In the genomic region with DNA sequence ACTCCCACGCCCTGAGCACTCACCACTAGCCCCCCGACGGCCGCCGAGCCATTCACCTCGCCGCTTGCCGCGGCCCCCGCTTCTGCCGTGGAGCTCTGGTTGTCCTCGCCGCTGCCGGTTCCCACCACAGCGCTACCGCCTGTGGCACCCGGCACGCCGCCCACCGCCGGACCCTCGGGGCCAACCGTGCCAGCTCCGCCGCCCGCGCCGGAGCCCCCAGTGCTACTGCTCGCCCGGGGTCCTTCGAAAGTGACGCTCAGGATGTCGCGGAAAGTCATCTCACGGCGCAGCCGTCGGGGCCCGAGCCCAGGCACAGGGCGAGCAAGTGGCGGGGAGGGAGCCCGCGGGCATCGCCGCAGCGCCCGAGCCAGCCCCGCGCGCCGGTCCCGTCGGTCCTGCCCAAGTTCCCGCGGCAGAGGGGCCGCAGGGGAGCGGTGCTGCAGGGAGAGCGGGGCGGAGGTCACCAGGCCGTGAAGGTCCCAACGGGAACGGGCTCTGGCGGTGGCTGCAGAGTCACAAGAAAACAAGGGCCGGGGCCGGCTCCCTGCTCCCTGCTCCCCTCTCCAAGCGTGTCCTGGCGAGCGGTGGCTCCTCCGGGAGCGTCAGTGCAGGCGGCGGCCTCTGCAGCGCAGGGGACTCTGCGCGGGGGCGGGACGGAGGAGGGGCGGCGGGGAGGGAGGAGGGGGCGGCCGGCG, we compare ENCODE assay signal across 8 mouse cellular contexts. TPM values are rescaled to one million over a fixed set of nuclear protein-coding genes. Genes with fewer than 3 reads are reported as not detected.
DNase-seq lines count a peak whose midpoint lies in the region; ATAC-seq and TF ChIP-seq lines count a peak whose summit lies in the region.

Adra1d (minus strand) TSS at position 393 of the 695 bp plus-strand sequence.

- peak within 1 kb of the TSS; percentile 46 for H3K4me3 ChIP-seq in lung, embryonic 14.5 days (ENCODE audit: low read depth, low read length)
- H3K4me3 ChIP-seq in heart, embryonic 14.5 days (ENCODE audit: control insufficient read depth in 1 of 2, insufficient read depth in 1 of 2, low read depth in 1 of 2, low read length in 2 of 2), result peak within 1 kb of the TSS; percentile 51 to 60
- H3K4me3 ChIP-seq in midbrain, embryonic 13.5 days (replicated peaks), result peak within 1 kb of the TSS; percentile 44

- peaks cover 66% of the 10 kb centered on the region for H3K27me3 ChIP-seq in lung, embryonic 14.5 days (ENCODE audit: insufficient read depth, low read length)
- peaks cover 61% of the 10 kb centered on the region for H3K27me3 ChIP-seq in heart, embryonic 14.5 days (ENCODE audit: control insufficient read depth, insufficient read depth, low read length)
- H3K27me3 ChIP-seq in midbrain, embryonic 13.5 days, result peaks cover 82% of the 10 kb centered on the region

- H3K4me2 ChIP-seq in lung, embryonic 14.5 days, result peak within 1 kb of the TSS; percentile 73
- H3K4me2 ChIP-seq in heart, embryonic 14.5 days (ENCODE audit: low read length), result peak within 1 kb of the TSS; percentile 88
- peak within 1 kb of the TSS; percentile 74 for H3K4me2 ChIP-seq in midbrain, embryonic 13.5 days (replicated peaks)

- H3K36me3 ChIP-seq in lung, embryonic 14.5 days (ENCODE audit: insufficient read depth), result no peaks in the 10 kb centered on the region
- H3K36me3 ChIP-seq in heart, embryonic 14.5 days (ENCODE audit: control insufficient read depth, insufficient read depth, low read length), result no peaks in the 10 kb centered on the region
- H3K36me3 ChIP-seq in midbrain, embryonic 13.5 days, result no peaks in the 10 kb centered on the region

- peak; percentile 76; the same call in 1 of the 2 replicates for ATAC-seq in lung, embryonic 14.5 days (ENCODE audit: insufficient read depth)
- ATAC-seq in heart, embryonic 14.5 days (ENCODE audit: insufficient number of reproducible peaks, insufficient read depth, low FRiP score, low read depth), result peak; percentile 26; the same call in 1 of the 2 replicates
- ATAC-seq in midbrain, embryonic 13.5 days, result peak; percentile 73

- peak within 1 kb of the TSS; percentile 50 for H3K9ac ChIP-seq in lung, embryonic 14.5 days
- H3K9ac ChIP-seq in heart, embryonic 14.5 days (ENCODE audit: low read length), result peak within 1 kb of the TSS; percentile 76
- peak within 1 kb of the TSS; percentile 60 for H3K9ac ChIP-seq in midbrain, embryonic 13.5 days (replicated peaks)

- TF ChIP-seq CTCF in lung, embryonic 14.5 days (IDR thresholded peaks at IDR 0.05; ENCODE audit: low read depth), result no peak

- DNase-seq in lung, embryonic 14.5 days, result peak; percentile 45
- DNase-seq in lung, postnatal 14 days, result no peak
- no peak for DNase-seq in adrenal gland, postnatal 4 days (ENCODE audit: low spot score in 2 of 2)
- DNase-seq in layer of hippocampus, postnatal 10 days (ENCODE audit: low spot score in 2 of 2), result peak in 1 of 2 experiments; percentile 49
- no peak for DNase-seq in urinary bladder, postnatal 10 days (ENCODE audit: low spot score)
- DNase-seq in cerebellum, adult 8-10 months, result no peak

- no peaks in the 10 kb centered on the region for H3K4me1 ChIP-seq in lung, embryonic 14.5 days (ENCODE audit: insufficient read depth)
- peaks cover 8 to 11% of the 10 kb centered on the region in 2 experiments; a peak in 3 of 4 replicates for H3K4me1 ChIP-seq in heart, embryonic 14.5 days (ENCODE audit: control insufficient read depth in 2 of 2, insufficient read depth in 2 of 2, low read length in 2 of 2)
- H3K4me1 ChIP-seq in midbrain, embryonic 13.5 days (replicated peaks), result peaks cover 20% of the 10 kb centered on the region

- no peak within 1 kb of the TSS for H3K27ac ChIP-seq in lung, embryonic 14.5 days (ENCODE audit: low read depth)
- H3K27ac ChIP-seq in heart, embryonic 14.5 days (replicated peaks in 1 of 2; ENCODE audit: control insufficient read depth in 1 of 2, insufficient read depth in 1 of 2, low read depth in 2 of 2, low read length in 2 of 2), result no peak within 1 kb of the TSS
- no peak within 1 kb of the TSS for H3K27ac ChIP-seq in midbrain, embryonic 13.5 days

- WGBS in lung, embryonic 14.5 days, result 2% methylated on average over 73 of the region's 82 CpGs
- WGBS in heart, embryonic 14.5 days, result under 1% methylated on average over 67 of the region's 82 CpGs
- WGBS in midbrain, embryonic 13.5 days, result under 1% methylated on average over 72 of the region's 82 CpGs

- H3K9me3 ChIP-seq in lung, embryonic 14.5 days (ENCODE audit: low read depth, low read length), result no peaks in the 10 kb centered on the region
- H3K9me3 ChIP-seq in heart, embryonic 14.5 days (ENCODE audit: control insufficient read depth, low read length), result no peaks in the 10 kb centered on the region
- no peaks in the 10 kb centered on the region for H3K9me3 ChIP-seq in midbrain, embryonic 13.5 days

RNA-seq across cellular contexts. Expression of gene Adra1d, which starts in this region (rescaled TPM):
- polyA plus RNA-seq in lung, embryonic 14.5 days (2014; fragmentation: Nextera tagmentation; extraction: Ambion mirVana), result 2.0 and 2.7 TPM in 2 replicates
- total RNA-seq in adrenal gland, postnatal 4 days (2021), result 10 to 100 TPM; 14.3 to 17.1 TPM
- polyA plus RNA-seq in heart, embryonic 14.5 days (2014; fragmentation: Nextera tagmentation; extraction: Ambion mirVana), result 1.1 TPM in 2 replicates
- total RNA-seq in layer of hippocampus, postnatal 10 days (2021), result 10 to 100 TPM; 39.6 to 43.2 TPM
- polyA plus RNA-seq in midbrain, embryonic 13.5 days (2015; fragmentation: Nextera tagmentation; extraction: Ambion mirVana), result not detected in 2 replicates

Comparison
In these comparisons a context has a peak if more than half of its experiments do, and no peak if none do; other contexts are left out.
1. Peak in ATAC-seq, H3K4me3 ChIP-seq, H3K9ac ChIP-seq and H3K4me2 ChIP-seq in midbrain, embryonic 13.5 days; RNA of the gene not detected or under 1 TPM.
2. ATAC-seq: peak in every context shown above with its lines; median percentile 76 in lung, embryonic 14.5 days; 73 in midbrain, embryonic 13.5 days; 26 in heart, embryonic 14.5 days.